Mouse (Mus musculus) activated CD4-positive, CD25-positive, alpha-beta regulatory T cell, adult 4 months (primary cell): Measurements from ENCODE around the gene Sfmbt1. TPM values are rescaled to one million over a fixed set of nuclear protein-coding genes. Genes with fewer than 3 reads are reported as not detected.

ENCODE experiments used
- polyA plus RNA-seq, 2 experiments: library from polyadenylated mRNA; unstranded; fragments of 100-300 nt; shearing (Covaris generic); gene quantifications; one replicate each; pipeline ENCODE4 v1.2.1; 2017

Sfmbt1 gene
- polyA plus RNA-seq, 2 experiments from 2014 or later: 6.8 to 8.3 TPM

Other genes starting within 250 kb of the Sfmbt1 start
- 10 to 100 TPM; 30.7 to 32.5 TPM for gene Dcp1a, start 235.3 kb upstream of the Sfmbt1 start, polyA plus RNA-seq
- 1 to 10 TPM; 1.6 to 2.2 TPM for gene Cacna1d, start 223.4 kb upstream of the Sfmbt1 start, polyA plus RNA-seq
- gene Tkt, start 166.5 kb upstream of the Sfmbt1 start, polyA plus RNA-seq: 100 to 1,000 TPM; 180 to 266 TPM
- 10 to 100 TPM; 29.4 to 30.1 TPM for gene Prkcd, start 88.6 kb upstream of the Sfmbt1 start, polyA plus RNA-seq
- 10 to 100 TPM; 12.9 to 13.1 TPM for gene Rft1, start 60.5 kb upstream of the Sfmbt1 start, polyA plus RNA-seq
- 1 to 10 TPM; 4.9 to 5.7 TPM for gene Tmem110, start 110.7 kb downstream of the Sfmbt1 start, polyA plus RNA-seq
- 1 to 10 TPM in 1 of 2 experiments, under 1 TPM in 1; 0.68 to 1.8 TPM for gene Mustn1, start 164.4 kb downstream of the Sfmbt1 start, polyA plus RNA-seq
- gene Itih4, start 171.6 kb downstream of the Sfmbt1 start, polyA plus RNA-seq: not detected
- not detected for gene Itih3, start 208.9 kb downstream of the Sfmbt1 start, polyA plus RNA-seq
- gene Itih1, start 228.4 kb downstream of the Sfmbt1 start, polyA plus RNA-seq: not detected
- gene Nek4, start 236.5 kb downstream of the Sfmbt1 start, polyA plus RNA-seq: 1 to 10 TPM; 4.6 to 6.6 TPM